Mouse (Mus musculus): Measurements from ENCODE around the gene Rbm4.
"Not testable (repeated sequence)": the region's sequence is repeated elsewhere in the genome, so short reads cannot be mapped to it uniquely, and the experiment has no call there.

The Rbm4 gene

GRCm38 (mm10) chr19:4803283-4803682, 9.6 kb upstream of the Rbm4 start:
- in situ Hi-C loops (cut with MboI; ENCODE audit: low pct_unique_long_range_greater_than_20kb in 1 of 2, low sequenced_read_pairs in 2 of 2, unreplicated experiment in 1 of 2): no loop called here

GRCm38 (mm10) chr19:4802691-4803091, 9.0 kb upstream of the Rbm4 start:
- in situ Hi-C loops (cut with MboI; ENCODE audit: low pct_unique_long_range_greater_than_20kb in 1 of 2, low sequenced_read_pairs in 2 of 2, unreplicated experiment in 1 of 2): no loop called here

- in situ Hi-C loops (cut with MboI; ENCODE audit: low pct_unique_long_range_greater_than_20kb in 1 of 2, low sequenced_read_pairs in 2 of 2, unreplicated experiment in 1 of 2): no loop called here
Measured at GRCm38 (mm10) chr19:4799083-4799482, 5.4 kb upstream of the Rbm4 start.

- in situ Hi-C loops (cut with MboI; ENCODE audit: low pct_unique_long_range_greater_than_20kb in 1 of 2, low sequenced_read_pairs in 2 of 2, unreplicated experiment in 1 of 2): no loop called here
Measured at GRCm38 (mm10) chr19:4797846-4798245, 4.1 kb upstream of the Rbm4 start.

- in situ Hi-C loops (cut with MboI; ENCODE audit: low pct_unique_long_range_greater_than_20kb in 1 of 2, low sequenced_read_pairs in 2 of 2, unreplicated experiment in 1 of 2): no loop called here
Measured at GRCm38 (mm10) chr19:4795929-4796328, 2.2 kb upstream of the Rbm4 start.

- in situ Hi-C loops (cut with MboI; ENCODE audit: low pct_unique_long_range_greater_than_20kb in 1 of 2, low sequenced_read_pairs in 2 of 2, unreplicated experiment in 1 of 2): no loop called here
Measured at GRCm38 (mm10) chr19:4793281-4793830, 345 bp downstream of the Rbm4 start.

GRCm38 (mm10) chr19:4786313-4786712, 7.4 kb downstream of the Rbm4 start:
- in situ Hi-C loops (cut with MboI; ENCODE audit: low pct_unique_long_range_greater_than_20kb in 1 of 2, low sequenced_read_pairs in 2 of 2, unreplicated experiment in 1 of 2): no loop called here

GRCm38 (mm10) chr19:4785206-4785605, 8.5 kb downstream of the Rbm4 start:
- in situ Hi-C loops (cut with MboI; ENCODE audit: low pct_unique_long_range_greater_than_20kb in 1 of 2, low sequenced_read_pairs in 2 of 2, unreplicated experiment in 1 of 2): no loop called here

GRCm38 (mm10) chr19:4782891-4783290, 10.8 kb downstream of the Rbm4 start:
- in situ Hi-C loops (cut with MboI; ENCODE audit: low pct_unique_long_range_greater_than_20kb in 1 of 2, low sequenced_read_pairs in 2 of 2, unreplicated experiment in 1 of 2): no loop called here

GRCm38 (mm10) chr19:4772785-4773184, 20.9 kb downstream of the Rbm4 start:
- in situ Hi-C loops (cut with MboI; ENCODE audit: low pct_unique_long_range_greater_than_20kb in 1 of 2, low sequenced_read_pairs in 2 of 2, unreplicated experiment in 1 of 2): no loop called here

- in situ Hi-C loops (cut with MboI; ENCODE audit: low pct_unique_long_range_greater_than_20kb in 1 of 2, low sequenced_read_pairs in 2 of 2, unreplicated experiment in 1 of 2): no loop called here
Measured at GRCm38 (mm10) chr19:4767507-4768148, 26.1 kb downstream of the Rbm4 start.

- in situ Hi-C loops (cut with MboI; ENCODE audit: low pct_unique_long_range_greater_than_20kb in 1 of 2, low sequenced_read_pairs in 2 of 2, unreplicated experiment in 1 of 2): no loop called here
Measured at GRCm38 (mm10) chr19:4762876-4763275, 30.8 kb downstream of the Rbm4 start.

GRCm38 (mm10) chr19:4760544-4760943, 33.2 kb downstream of the Rbm4 start:
- in situ Hi-C loops (cut with MboI; ENCODE audit: low pct_unique_long_range_greater_than_20kb in 1 of 2, low sequenced_read_pairs in 2 of 2, unreplicated experiment in 1 of 2): not testable (repeated sequence)

- in situ Hi-C loops (cut with MboI; ENCODE audit: low pct_unique_long_range_greater_than_20kb in 1 of 2, low sequenced_read_pairs in 2 of 2, unreplicated experiment in 1 of 2): no loop called here
Measured at GRCm38 (mm10) chr19:4756921-4757320, 36.8 kb downstream of the Rbm4 start.

- in situ Hi-C loops (cut with MboI; ENCODE audit: low pct_unique_long_range_greater_than_20kb in 1 of 2, low sequenced_read_pairs in 2 of 2, unreplicated experiment in 1 of 2): no loop called here
Measured at GRCm38 (mm10) chr19:4756193-4756911, 37.3 kb downstream of the Rbm4 start, which contains the start of gene Rbm4b. Gene Rbm4b, plus strand, starts transcription at chr19:4756497.

GRCm38 (mm10) chr19:4755565-4756192, 38.0 kb downstream of the Rbm4 start:
- in situ Hi-C loops (cut with MboI; ENCODE audit: low pct_unique_long_range_greater_than_20kb in 1 of 2, low sequenced_read_pairs in 2 of 2, unreplicated experiment in 1 of 2): no loop called here

GRCm38 (mm10) chr19:4749975-4750374, 43.7 kb downstream of the Rbm4 start:
- in situ Hi-C loops (cut with MboI; ENCODE audit: low pct_unique_long_range_greater_than_20kb in 1 of 2, low sequenced_read_pairs in 2 of 2, unreplicated experiment in 1 of 2): loop anchor here in 1 of 2 experiments (10.0 kb wide), 1 partner anchor 255 kb away; the partner anchor contains the start of gene 2010003K11Rik

- in situ Hi-C loops (cut with MboI; ENCODE audit: low pct_unique_long_range_greater_than_20kb in 1 of 2, low sequenced_read_pairs in 2 of 2, unreplicated experiment in 1 of 2): loop anchor here in 1 of 2 experiments (10.0 kb wide), 1 partner anchor 254 kb away; the partner anchor contains the start of gene 2010003K11Rik
Measured at GRCm38 (mm10) chr19:4748493-4748892, 45.2 kb downstream of the Rbm4 start.

Data from mouse embryonic stem cell (cell line).